Mouse (Mus musculus): ENCODE measurements around the gene Tmem87b. TPM values are rescaled to one million over a fixed set of nuclear protein-coding genes. Genes with fewer than 3 reads are reported as not detected.

The Tmem87b gene
- total and polyA plus RNA-seq, 3 experiments: 1.4 to 20.3 (median 13.7) TPM

DNA sequence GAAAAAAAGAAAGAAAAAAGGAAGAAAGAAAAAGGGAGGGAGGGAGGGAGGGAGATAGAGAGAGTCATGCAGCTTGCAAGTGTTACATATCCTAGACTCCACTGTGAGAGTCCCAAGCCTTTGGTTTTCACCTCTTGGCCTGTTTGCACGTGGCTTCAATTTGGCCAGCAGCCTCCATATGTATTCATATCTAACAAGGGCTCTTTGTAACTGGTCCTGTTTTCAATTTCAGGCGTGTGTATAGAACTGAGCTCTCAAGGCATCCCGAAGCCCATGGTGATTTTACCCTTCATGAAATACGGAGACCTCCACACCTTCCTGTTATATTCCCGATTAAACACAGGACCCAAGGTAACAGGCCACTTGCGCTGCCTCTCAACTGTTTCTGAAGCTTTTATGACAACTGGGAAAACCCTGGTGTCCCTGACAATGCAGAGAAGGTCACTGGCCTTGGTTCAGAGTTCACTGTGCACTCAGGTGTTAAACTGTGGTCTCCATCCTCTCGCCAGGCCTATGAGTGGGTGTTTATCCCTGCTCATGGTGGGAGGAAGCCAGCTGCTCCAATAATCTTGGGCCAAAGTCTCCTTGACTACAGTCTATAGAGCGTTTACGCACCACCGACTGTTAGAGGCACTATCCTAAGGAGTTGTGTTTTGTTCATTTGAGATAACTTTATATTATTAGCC is 34.1 kb upstream of the Tmem87b start:
- Histone ChIP-seq H3K9me3 (replicated peaks) (no peaks in the 10 kb centered on the region), H3K27me3 (ENCODE audit: insufficient read depth, low read length) (no peaks in the 10 kb centered on the region; the same call in 1 of the 2 replicates), H3K36me3 (replicated peaks) (no peaks in the 10 kb centered on the region), H3K4me1 (ENCODE audit: insufficient read depth, low read depth, low read length) (no peaks in the 10 kb centered on the region), H3K4me3 (ENCODE audit: low read depth, low read length) (no peak overlapping the region)
- ATAC-seq (ENCODE audit: extremely low read depth, insufficient number of reproducible peaks, low FRiP score, poor library complexity, severe bottlenecking) (no peak), DNase-seq (ENCODE audit: low spot score) (no peak)
- no peak for TF ChIP-seq TAL1 (conservative IDR thresholded peaks at IDR 0.05; ENCODE audit: low read depth, low read length)
- TF ChIP-seq POLR2AphosphoS5 (IDR thresholded peaks at IDR 0.05; ENCODE audit: insufficient replicate concordance, low read depth, low read length): no peak
- no peak for TF ChIP-seq CTCF (IDR thresholded peaks at IDR 0.05; ENCODE audit: low read depth, low read length)
- TF ChIP-seq GATA2 (IDR thresholded peaks at IDR 0.05; ENCODE audit: borderline replicate concordance, low read depth, low read length): no peak
- TF ChIP-seq GATA1 (IDR thresholded peaks at IDR 0.05; ENCODE audit: borderline replicate concordance, low read length): no peak

DNA sequence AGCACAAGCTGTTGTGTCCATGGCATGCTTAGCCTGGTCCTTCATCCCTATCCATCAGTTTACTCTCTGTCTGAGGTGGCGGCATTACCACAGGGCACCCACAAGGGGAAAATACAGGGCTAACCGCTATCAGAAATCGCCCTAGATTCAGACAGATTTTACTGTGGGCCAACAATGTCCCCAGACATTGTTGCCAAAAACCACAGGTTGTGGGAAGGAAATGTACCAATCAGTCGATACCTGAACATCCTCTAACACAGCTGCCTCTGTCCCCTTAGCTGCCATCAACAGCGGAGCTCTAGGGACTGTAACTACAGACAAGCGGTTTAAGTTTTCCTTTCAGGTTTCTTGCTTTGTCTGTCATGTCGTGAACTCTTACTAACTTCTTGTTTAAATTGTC is 33.1 kb upstream of the Tmem87b start:
- ATAC-seq (ENCODE audit: extremely low read depth, insufficient number of reproducible peaks, low FRiP score, poor library complexity, severe bottlenecking) (no peak), DNase-seq (ENCODE audit: low spot score) (no peak)
- Histone ChIP-seq H3K4me3 (ENCODE audit: low read depth, low read length) (no peak overlapping the region), H3K9me3 (replicated peaks) (no peaks in the 10 kb centered on the region), H3K4me1 (ENCODE audit: insufficient read depth, low read depth, low read length) (no peaks in the 10 kb centered on the region), H3K27me3 (ENCODE audit: insufficient read depth, low read length) (no peaks in the 10 kb centered on the region; the same call in 1 of the 2 replicates), H3K36me3 (replicated peaks) (no peaks in the 10 kb centered on the region)
- TF ChIP-seq CTCF (IDR thresholded peaks at IDR 0.05; ENCODE audit: low read depth, low read length): no peak
- no peak for TF ChIP-seq TAL1 (conservative IDR thresholded peaks at IDR 0.05; ENCODE audit: low read depth, low read length)
- TF ChIP-seq GATA2 (IDR thresholded peaks at IDR 0.05; ENCODE audit: borderline replicate concordance, low read depth, low read length): no peak
- TF ChIP-seq GATA1 (IDR thresholded peaks at IDR 0.05; ENCODE audit: borderline replicate concordance, low read length): no peak

DNA sequence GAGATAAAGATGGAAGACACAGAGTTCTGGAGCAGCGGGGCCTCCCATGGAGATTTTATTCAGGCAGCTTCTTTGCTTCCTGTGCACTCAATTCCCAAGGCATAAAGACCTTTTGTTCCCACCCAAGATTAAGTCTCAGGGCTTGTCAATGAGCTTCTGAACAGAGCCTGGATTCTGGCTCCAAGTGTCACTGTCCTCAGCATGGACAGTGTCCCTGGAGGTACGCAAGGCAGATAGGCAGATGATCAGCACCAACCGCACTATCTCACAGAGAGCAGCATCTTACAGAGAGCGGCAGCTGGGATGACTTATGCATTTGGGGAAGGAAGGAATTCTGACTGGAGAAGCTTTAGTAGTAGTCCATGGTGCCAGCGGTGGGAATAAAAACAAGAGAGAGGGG is 31.6 kb upstream of the Tmem87b start:
- H3K4me1 ChIP-seq (ENCODE audit: insufficient read depth, low read depth, low read length): no peaks in the 10 kb centered on the region
- H3K4me3 ChIP-seq (ENCODE audit: low read depth, low read length): no peak overlapping the region
- peaks cover under 1% of the 10 kb centered on the region; the same call in 1 of the 2 replicates for H3K27me3 ChIP-seq (ENCODE audit: insufficient read depth, low read length)
- no peak for TF ChIP-seq GATA2 (IDR thresholded peaks at IDR 0.05; ENCODE audit: borderline replicate concordance, low read depth, low read length)
- TF ChIP-seq TAL1 (conservative IDR thresholded peaks at IDR 0.05; ENCODE audit: low read depth, low read length): no peak
- TF ChIP-seq POLR2AphosphoS5 (IDR thresholded peaks at IDR 0.05; ENCODE audit: insufficient replicate concordance, low read depth, low read length): no peak
- no peak for TF ChIP-seq GATA1 (IDR thresholded peaks at IDR 0.05; ENCODE audit: borderline replicate concordance, low read length)
- H3K9me3 ChIP-seq (replicated peaks): no peaks in the 10 kb centered on the region
- no peaks in the 10 kb centered on the region for H3K36me3 ChIP-seq (replicated peaks)
- ATAC-seq (ENCODE audit: extremely low read depth, insufficient number of reproducible peaks, low FRiP score, poor library complexity, severe bottlenecking): no peak
- no peak for DNase-seq (ENCODE audit: low spot score)

GRCm38 (mm10) chr2:128786795-128787194 is 31.1 kb upstream of the Tmem87b start:
- no peaks in the 10 kb centered on the region for H3K36me3 ChIP-seq (replicated peaks)
- no peaks in the 10 kb centered on the region for H3K4me1 ChIP-seq (ENCODE audit: insufficient read depth, low read depth, low read length)
- no peak for DNase-seq (ENCODE audit: low spot score)
- H3K9me3 ChIP-seq (replicated peaks): no peaks in the 10 kb centered on the region
- ATAC-seq (ENCODE audit: extremely low read depth, insufficient number of reproducible peaks, low FRiP score, poor library complexity, severe bottlenecking): no peak
- TF ChIP-seq TAL1 (conservative IDR thresholded peaks at IDR 0.05; ENCODE audit: low read depth, low read length): no peak
- TF ChIP-seq GATA2 (IDR thresholded peaks at IDR 0.05; ENCODE audit: borderline replicate concordance, low read depth, low read length): no peak
- TF ChIP-seq POLR2AphosphoS5 (IDR thresholded peaks at IDR 0.05; ENCODE audit: insufficient replicate concordance, low read depth, low read length): no peak
- TF ChIP-seq GATA1 (IDR thresholded peaks at IDR 0.05; ENCODE audit: borderline replicate concordance, low read length): no peak
- no peak for TF ChIP-seq CTCF (IDR thresholded peaks at IDR 0.05; ENCODE audit: low read depth, low read length)
- H3K4me3 ChIP-seq (ENCODE audit: low read depth, low read length): no peak overlapping the region
- H3K27me3 ChIP-seq (ENCODE audit: insufficient read depth, low read length): peaks cover 5% of the 10 kb centered on the region

- no peak overlapping the region for H3K4me3 ChIP-seq (ENCODE audit: low read depth, low read length)
- peaks cover 10% of the 10 kb centered on the region for H3K27me3 ChIP-seq (ENCODE audit: insufficient read depth, low read length)
- ATAC-seq (ENCODE audit: extremely low read depth, insufficient number of reproducible peaks, low FRiP score, poor library complexity, severe bottlenecking) (no peak), DNase-seq (ENCODE audit: low spot score) (no peak)
- H3K4me1 ChIP-seq (ENCODE audit: insufficient read depth, low read depth, low read length): no peaks in the 10 kb centered on the region
- H3K36me3 ChIP-seq (replicated peaks): no peaks in the 10 kb centered on the region
- H3K9me3 ChIP-seq (replicated peaks): no peaks in the 10 kb centered on the region
- TF ChIP-seq TAL1 (conservative IDR thresholded peaks at IDR 0.05; ENCODE audit: low read depth, low read length): no peak
- no peak for TF ChIP-seq GATA1 (IDR thresholded peaks at IDR 0.05; ENCODE audit: borderline replicate concordance, low read length)
- no peak for TF ChIP-seq POLR2AphosphoS5 (IDR thresholded peaks at IDR 0.05; ENCODE audit: insufficient replicate concordance, low read depth, low read length)
- no peak for TF ChIP-seq CTCF (IDR thresholded peaks at IDR 0.05; ENCODE audit: low read depth, low read length)
- no peak for TF ChIP-seq GATA2 (IDR thresholded peaks at IDR 0.05; ENCODE audit: borderline replicate concordance, low read depth, low read length)
Observed at GRCm38 (mm10) chr2:128787805-128788204, 30.1 kb upstream of the Tmem87b start.

GRCm38 (mm10) chr2:128790875-128791614 is 26.9 kb upstream of the Tmem87b start:
- Histone ChIP-seq H3K4me3 (ENCODE audit: low read depth, low read length) (no peak overlapping the region), H3K4me1 (ENCODE audit: insufficient read depth, low read depth, low read length) (no peaks in the 10 kb centered on the region), H3K36me3 (replicated peaks) (no peaks in the 10 kb centered on the region), H3K27me3 (ENCODE audit: insufficient read depth, low read length) (peaks cover 12% of the 10 kb centered on the region), H3K9me3 (replicated peaks) (no peaks in the 10 kb centered on the region)
- TF ChIP-seq CTCF (IDR thresholded peaks at IDR 0.05; ENCODE audit: low read depth, low read length) (no peak), GATA2 (IDR thresholded peaks at IDR 0.05; ENCODE audit: borderline replicate concordance, low read depth, low read length) (no peak), POLR2AphosphoS5 (IDR thresholded peaks at IDR 0.05; ENCODE audit: insufficient replicate concordance, low read depth, low read length) (no peak), TAL1 (conservative IDR thresholded peaks at IDR 0.05; ENCODE audit: low read depth, low read length) (no peak), GATA1 (IDR thresholded peaks at IDR 0.05; ENCODE audit: borderline replicate concordance, low read length) (no peak)
- DNase-seq (ENCODE audit: low spot score) (no peak), ATAC-seq (ENCODE audit: extremely low read depth, insufficient number of reproducible peaks, low FRiP score, poor library complexity, severe bottlenecking) (no peak)
